Mouse (Mus musculus): ENCODE measurements around the gene Ciao2b. TPM values are rescaled to one million over a fixed set of nuclear protein-coding genes. Genes with fewer than 3 reads are reported as not detected.

The Ciao2b gene
- total and polyA plus RNA-seq, 3 experiments, result 72.2 to 81.1 (median 76.4) TPM

DNA sequence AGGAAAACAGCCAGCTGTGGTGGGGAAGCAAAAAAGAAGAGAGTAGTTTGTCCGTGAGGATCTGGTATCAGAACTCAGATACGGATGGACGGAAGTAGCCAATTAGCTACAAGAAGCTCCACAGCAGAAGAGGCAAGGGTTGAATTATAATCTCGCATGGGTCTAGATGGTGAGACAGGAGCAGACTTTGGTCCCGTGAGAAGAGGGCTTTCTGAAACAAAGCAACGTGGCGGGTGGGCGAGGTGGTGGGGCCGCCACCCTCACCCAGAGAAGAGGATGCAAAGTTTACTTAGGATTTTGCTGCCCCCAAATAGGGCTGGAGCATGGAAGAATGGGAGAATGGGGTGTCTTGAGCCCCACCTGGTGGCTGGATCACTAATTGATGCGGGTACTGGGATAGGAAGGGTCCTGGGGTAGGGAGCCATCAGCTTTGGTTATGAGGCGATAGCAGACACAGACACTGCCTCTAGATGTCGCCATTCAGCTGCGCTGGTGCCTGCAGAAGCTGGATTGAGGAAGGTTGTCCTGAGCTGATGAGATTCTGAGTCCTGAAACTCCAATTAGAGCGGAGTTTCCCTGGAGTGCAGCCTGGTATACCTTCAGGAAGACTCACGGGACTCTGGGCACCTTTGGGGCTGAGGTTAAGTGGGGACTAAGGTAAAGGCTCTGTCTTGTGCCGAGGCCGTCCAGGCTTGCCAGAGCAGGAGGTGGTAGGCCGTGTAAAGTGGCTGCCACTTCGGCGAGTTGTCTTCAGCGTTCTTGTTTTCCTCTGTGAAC, 39.1 kb downstream of the Ciao2b start (continued):
- TF ChIP-seq SMC3 (IDR thresholded peaks at IDR 0.05; ENCODE audit: low read depth, low read length), result peak; percentile 95
- no peak for TF ChIP-seq CHD1 (IDR thresholded peaks at IDR 0.05; ENCODE audit: low read depth, low read length)
- TF ChIP-seq KAT2A (IDR thresholded peaks at IDR 0.05; ENCODE audit: insufficient replicate concordance, low read length), result no peak

- no peak for DNase-seq (ENCODE audit: extremely low read depth)
- H3K27me3 ChIP-seq (replicated peaks), result no peaks in the 10 kb centered on the region
- H3K79me2 ChIP-seq (replicated peaks; ENCODE audit: control insufficient read depth, extremely low read depth, insufficient read depth, poor library complexity, severe bottlenecking), result no peaks in the 10 kb centered on the region
- H3K27ac ChIP-seq (ENCODE audit: insufficient read depth, low read depth), result no peak overlapping the region
- no peak overlapping the region for H3K4me2 ChIP-seq (ENCODE audit: insufficient read depth, low read depth, poor library complexity, severe bottlenecking)
- H3K36me3 ChIP-seq (replicated peaks in 1 of 2; ENCODE audit: control insufficient read depth in 1 of 2, insufficient read depth in 1 of 2, low read length in 1 of 2), result peaks cover 0 to 21% of the 10 kb centered on the region in 2 experiments
- H3K4me1 ChIP-seq (ENCODE audit: control insufficient read depth in 1 of 2, insufficient read depth in 2 of 2), result peaks cover 4 to 18% of the 10 kb centered on the region in 2 experiments; a peak in 3 of 4 replicates
- dilution Hi-C loops (cut with MboI; ENCODE audit: extremely low pct_ligation_motif_present, extremely low pct_unique_long_range_greater_than_20kb, low sequenced_read_pairs) (no loop called here), in situ Hi-C loops (cut with MboI; ENCODE audit: low pct_ligation_motif_present, low pct_unique_long_range_greater_than_20kb, low sequenced_read_pairs) (loop anchor here (10.0 kb wide), 1 partner anchor 143 kb away; no protein-coding TSS in a partner anchor)
- no peaks in the 10 kb centered on the region for H3K9me3 ChIP-seq (replicated peaks; ENCODE audit: low read length)
- TF ChIP-seq POLR2AphosphoS2 (IDR thresholded peaks at IDR 0.05; ENCODE audit: low read depth, low read length) (no peak), ELF1 (IDR thresholded peaks at IDR 0.05; ENCODE audit: low read depth, low read length) (no peak)
- no peak overlapping the region for H3K4me3 ChIP-seq (replicated peaks in 1 of 3; ENCODE audit: low read depth in 2 of 3, low read length in 2 of 3, poor library complexity in 1 of 3)
- H3K9ac ChIP-seq (ENCODE audit: insufficient read depth, low read depth), result no peak overlapping the region
Measured at GRCm38 (mm10) chr8:104601941-104602371, 39.8 kb downstream of the Ciao2b start.

GRCm38 (mm10) chr8:104601386-104601785, 40.4 kb downstream of the Ciao2b start:
- Histone ChIP-seq H3K27ac (ENCODE audit: insufficient read depth, low read depth) (no peak overlapping the region), H3K9me3 (replicated peaks; ENCODE audit: low read length) (no peaks in the 10 kb centered on the region), H3K4me3 (replicated peaks in 1 of 3; ENCODE audit: low read depth in 2 of 3, low read length in 2 of 3, poor library complexity in 1 of 3) (no peak overlapping the region), H3K4me1 (ENCODE audit: control insufficient read depth in 1 of 2, insufficient read depth in 2 of 2) (peaks cover 4 to 14% of the 10 kb centered on the region in 2 experiments; a peak in 3 of 4 replicates), H3K4me2 (ENCODE audit: insufficient read depth, low read depth, poor library complexity, severe bottlenecking) (no peak overlapping the region), H3K36me3 (replicated peaks in 1 of 2; ENCODE audit: control insufficient read depth in 1 of 2, insufficient read depth in 1 of 2, low read length in 1 of 2) (peaks cover 0 to 25% of the 10 kb centered on the region in 2 experiments), H3K79me2 (replicated peaks; ENCODE audit: control insufficient read depth, extremely low read depth, insufficient read depth, poor library complexity, severe bottlenecking) (no peaks in the 10 kb centered on the region), H3K9ac (ENCODE audit: insufficient read depth, low read depth) (no peak overlapping the region), H3K27me3 (replicated peaks) (no peaks in the 10 kb centered on the region)
- DNase-seq (ENCODE audit: extremely low read depth), result no peak
- TF ChIP-seq NRF1 (IDR thresholded peaks at IDR 0.05; ENCODE audit: low read depth, low read length) (no peak), MAFK (IDR thresholded peaks at IDR 0.05; ENCODE audit: insufficient replicate concordance, low read length) (no peak)
- in situ Hi-C loops (cut with MboI; ENCODE audit: low pct_ligation_motif_present, low pct_unique_long_range_greater_than_20kb, low sequenced_read_pairs), result loop anchor here (10.0 kb wide), 1 partner anchor 143 kb away; no protein-coding TSS in a partner anchor
- dilution Hi-C loops (cut with MboI; ENCODE audit: extremely low pct_ligation_motif_present, extremely low pct_unique_long_range_greater_than_20kb, low sequenced_read_pairs), result no loop called here

DNA sequence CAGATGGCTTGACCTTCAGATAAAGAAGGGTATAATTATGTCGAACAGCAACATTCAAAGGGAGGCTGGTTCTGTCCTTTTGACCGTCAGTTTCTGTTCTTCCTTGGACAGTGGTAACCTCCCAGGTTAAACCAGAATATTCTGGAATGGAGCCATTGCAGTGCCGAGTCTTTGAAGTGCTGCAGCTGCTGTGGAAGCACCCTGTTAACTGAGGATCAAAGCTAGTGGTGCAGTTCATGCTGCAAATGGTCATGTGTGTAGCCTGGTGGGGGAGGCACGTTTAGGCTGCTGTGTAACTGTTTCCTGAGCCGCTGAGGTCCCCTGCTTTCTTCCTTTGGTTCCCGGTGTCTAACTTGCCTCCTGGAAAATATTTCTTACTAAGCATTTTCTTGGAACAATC, 43.3 kb downstream of the Ciao2b start:
- H3K79me2 ChIP-seq (replicated peaks; ENCODE audit: control insufficient read depth, extremely low read depth, insufficient read depth, poor library complexity, severe bottlenecking), result 0 out of 2 replicates have a peak, but pooled peaks cover 2% of the 10 kb centered on the region
- in situ Hi-C loops (cut with MboI; ENCODE audit: low pct_ligation_motif_present, low pct_unique_long_range_greater_than_20kb, low sequenced_read_pairs), result no loop called here
- H3K4me1 ChIP-seq (ENCODE audit: control insufficient read depth in 1 of 2, insufficient read depth in 2 of 2), result peaks cover 0 to 18% of the 10 kb centered on the region in 2 experiments; a peak in 2 of 4 replicates

More for the DNA sequence above, 43.3 kb downstream of the Ciao2b start:
- H3K27me3 ChIP-seq (replicated peaks), result no peaks in the 10 kb centered on the region
- dilution Hi-C loops (cut with MboI; ENCODE audit: extremely low pct_ligation_motif_present, extremely low pct_unique_long_range_greater_than_20kb, low sequenced_read_pairs), result no loop called here
- no peak for TF ChIP-seq ZC3H11A (IDR thresholded peaks at IDR 0.05; ENCODE audit: low read depth, low read length)
- no peak for TF ChIP-seq HCFC1 (IDR thresholded peaks at IDR 0.05; ENCODE audit: low read depth, low read length)
- no peak for TF ChIP-seq PAX5 (IDR thresholded peaks at IDR 0.05; ENCODE audit: low read length)
- no peak for TF ChIP-seq ZMIZ1 (IDR thresholded peaks at IDR 0.05; ENCODE audit: low read depth, low read length)
- TF ChIP-seq UBTF (IDR thresholded peaks at IDR 0.05; ENCODE audit: low read depth, low read length), result no peak
- no peak for TF ChIP-seq CTCF (conservative IDR thresholded peaks at IDR 0.05 in 1 of 2, IDR thresholded peaks at IDR 0.05 in 1 of 2; ENCODE audit: low read depth in 2 of 2, low read length in 2 of 2)
- no peak for TF ChIP-seq KAT2A (IDR thresholded peaks at IDR 0.05; ENCODE audit: insufficient replicate concordance, low read length)
- TF ChIP-seq JUND (conservative IDR thresholded peaks at IDR 0.05; ENCODE audit: low read depth, low read length), result no peak
- no peak for TF ChIP-seq USF1 (IDR thresholded peaks at IDR 0.05; ENCODE audit: low read depth, low read length)
- no peak for TF ChIP-seq MAFK (IDR thresholded peaks at IDR 0.05; ENCODE audit: insufficient replicate concordance, low read length)
- TF ChIP-seq USF2 (conservative IDR thresholded peaks at IDR 0.05; ENCODE audit: low read depth, low read length), result no peak
- TF ChIP-seq IRF4 (IDR thresholded peaks at IDR 0.05; ENCODE audit: low read depth, low read length), result no peak
- no peak for TF ChIP-seq ELF1 (IDR thresholded peaks at IDR 0.05; ENCODE audit: low read depth, low read length)
- TF ChIP-seq TBP (conservative IDR thresholded peaks at IDR 0.05; ENCODE audit: low read depth, low read length), result no peak
- no peaks in the 10 kb centered on the region for H3K9me3 ChIP-seq (replicated peaks; ENCODE audit: low read length)
- no peak overlapping the region for H3K9ac ChIP-seq (ENCODE audit: insufficient read depth, low read depth)
- peaks cover 21 to 50% of the 10 kb centered on the region in 2 experiments for H3K36me3 ChIP-seq (replicated peaks in 1 of 2; ENCODE audit: control insufficient read depth in 1 of 2, insufficient read depth in 1 of 2, low read length in 1 of 2)
- no peak overlapping the region for H3K27ac ChIP-seq (ENCODE audit: insufficient read depth, low read depth)
- DNase-seq (ENCODE audit: extremely low read depth), result no peak
- H3K4me3 ChIP-seq (replicated peaks in 1 of 3; ENCODE audit: low read depth in 2 of 3, low read length in 2 of 3, poor library complexity in 1 of 3), result no peak overlapping the region
- no peak overlapping the region for H3K4me2 ChIP-seq (ENCODE audit: insufficient read depth, low read depth, poor library complexity, severe bottlenecking)

Data from CH12.LX (cell line).